Mouse (Mus musculus): Measurements from ENCODE around the gene Serpinb9g. TPM values are rescaled to one million over a fixed set of nuclear protein-coding genes. Genes with fewer than 3 reads are reported as not detected.
"Not testable (repeated sequence)": the region's sequence is repeated elsewhere in the genome, so short reads cannot be mapped to it uniquely, and the experiment has no call there.

Serpinb9g gene
- polyA plus RNA-seq (2012; rRNA removed), result not detected in 2 replicates

- DNase-seq (ENCODE audit: low read depth), result not testable (repeated sequence)
Observed at GRCm38 (mm10) chr13:33484490-33484889, at the start of gene Serpinb9g. Gene Serpinb9g (plus strand): TSS chr13:33484790.

GRCm38 (mm10) chr13:33483872-33484271 is 718 bp upstream of the Serpinb9g start:
- not testable (repeated sequence) for DNase-seq (ENCODE audit: low read depth)

DNA sequence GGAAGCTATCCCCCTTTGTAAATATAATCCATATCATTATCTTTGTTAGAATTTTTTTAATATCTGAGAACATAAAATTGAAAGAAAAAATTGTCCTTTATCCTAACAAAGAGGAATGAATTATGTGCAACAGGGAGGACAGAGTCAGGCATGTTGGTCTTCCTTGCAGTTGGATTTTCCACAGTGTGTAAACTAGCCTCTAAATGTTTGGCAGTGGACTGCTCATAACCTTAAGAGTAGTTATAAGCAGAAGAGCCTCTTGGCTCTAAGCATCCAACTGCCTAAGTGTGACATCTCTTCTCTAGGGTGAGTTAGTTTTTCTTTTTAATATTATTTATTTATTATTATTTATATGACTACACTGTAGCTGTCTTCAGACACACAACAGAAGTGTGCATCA is 40.0 kb downstream of the Serpinb9g start:
- no peak for DNase-seq (ENCODE audit: low read depth)

DNA sequence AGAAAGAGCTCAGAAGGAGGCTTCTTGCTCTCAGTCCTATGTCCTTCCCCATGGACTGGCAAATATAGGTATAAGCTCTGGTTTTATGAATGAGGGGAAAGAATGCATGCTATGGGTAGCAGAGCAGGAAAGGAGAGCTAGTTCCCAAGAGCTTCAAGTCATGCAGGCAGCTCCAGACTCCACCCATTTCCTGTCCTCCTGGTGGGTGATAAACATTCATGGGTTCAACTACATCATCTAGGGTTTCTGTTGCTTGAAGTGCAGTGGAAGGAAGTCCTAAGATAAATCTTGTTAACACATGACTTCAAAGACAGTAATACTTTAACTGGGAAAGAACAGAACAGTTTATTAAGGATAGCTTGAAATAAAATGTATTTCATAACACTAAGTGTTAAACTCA is 48.2 kb downstream of the Serpinb9g start:
- no peak for DNase-seq (ENCODE audit: low read depth)

Other genes starting within 250 kb of the Serpinb9g start
- gene Serpinb9e, start 235.2 kb upstream of the Serpinb9g start, polyA plus RNA-seq (2012; rRNA removed), result not detected in 2 replicates
- gene Serpinb9f, start 160.7 kb upstream of the Serpinb9g start, polyA plus RNA-seq (2012; rRNA removed), result not detected in 2 replicates
- not detected in 2 replicates for gene Gm11397, start 89.0 kb upstream of the Serpinb9g start, polyA plus RNA-seq (2012; rRNA removed)
- gene Serpinb6d, start 176.6 kb downstream of the Serpinb9g start, polyA plus RNA-seq (2012; rRNA removed), result not detected in 2 replicates

All from gonadal fat pad, adult 2 months (tissue).